Comparison of ENCODE assay signal across 8 mouse cellular contexts in the genomic region with DNA sequence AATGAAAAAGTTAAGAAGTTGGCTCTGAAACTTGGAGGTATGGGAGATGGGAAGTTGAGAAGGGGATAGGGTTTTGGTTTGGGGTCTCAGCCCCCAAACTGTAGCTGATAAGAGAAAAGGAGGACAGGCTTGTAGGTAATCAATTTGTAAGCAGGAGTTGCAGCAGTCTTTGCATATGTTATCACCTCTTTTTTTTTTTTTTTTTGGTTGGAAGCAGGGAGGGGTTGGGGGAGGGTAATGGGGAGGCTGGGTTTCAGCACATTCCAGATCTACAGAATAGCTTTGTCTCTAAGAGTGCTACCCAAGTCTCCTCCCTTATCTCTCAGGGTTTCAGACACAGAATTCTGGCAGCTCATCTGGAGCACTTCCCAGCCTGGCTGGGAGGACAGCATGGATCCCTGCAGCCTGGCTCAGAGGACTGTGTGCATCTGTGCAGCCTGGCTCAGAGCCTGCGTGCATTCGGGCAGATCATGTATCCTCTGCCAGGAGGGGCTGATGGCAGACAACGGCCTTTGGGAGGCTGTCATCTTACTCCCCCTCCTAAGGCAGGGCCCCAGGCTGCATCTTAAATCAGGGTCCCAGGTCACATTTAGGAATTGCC. TPM values are rescaled to one million over a fixed set of nuclear protein-coding genes. Genes with fewer than 3 reads are reported as not detected.
DNase-seq lines count a peak whose midpoint lies in the region; ATAC-seq and TF ChIP-seq lines count a peak whose summit lies in the region.

No protein-coding gene starts in this region.

- peak overlapping the region; percentile 16 for H3K4me2 ChIP-seq in forebrain, postnatal 0 days (ENCODE audit: low read depth)
- no peak overlapping the region for H3K4me2 ChIP-seq in midbrain, embryonic 11.5 days

- WGBS in forebrain, postnatal 0 days, result 14% methylated on average over 3 of the region's 3 CpGs
- WGBS in midbrain, embryonic 11.5 days, result 16% methylated on average over 3 of the region's 3 CpGs

- H3K9me3 ChIP-seq in ES-E14 (ENCODE audit: control insufficient read depth, insufficient read depth, low read depth, low read length), result no peaks in the 10 kb centered on the region
- no peaks in the 10 kb centered on the region for H3K9me3 ChIP-seq in forebrain, postnatal 0 days (ENCODE audit: low read length)
- no peaks in the 10 kb centered on the region for H3K9me3 ChIP-seq in midbrain, embryonic 11.5 days (ENCODE audit: control insufficient read depth, low read length)

- no peaks in the 10 kb centered on the region for H3K36me3 ChIP-seq in ES-E14 (ENCODE audit: control insufficient read depth, insufficient read depth, low read length, poor library complexity, severe bottlenecking)
- no peaks in the 10 kb centered on the region for H3K36me3 ChIP-seq in forebrain, postnatal 0 days (ENCODE audit: insufficient read depth)
- no peaks in the 10 kb centered on the region for H3K36me3 ChIP-seq in midbrain, embryonic 11.5 days (ENCODE audit: control insufficient read depth, insufficient read depth, low read length)

- peak; percentile 77 for ATAC-seq in forebrain, postnatal 0 days
- ATAC-seq in midbrain, embryonic 11.5 days (ENCODE audit: low FRiP score), result no peak
- ATAC-seq in activated CD4-positive, CD25-positive, alpha-beta regulatory T cell, adult 4 months, result no peak

- no peak overlapping the region for H3K4me3 ChIP-seq in ES-E14 (ENCODE audit: insufficient read depth in 1 of 2, low read depth in 1 of 2, low read length in 2 of 2, poor library complexity in 1 of 2, severe bottlenecking in 1 of 2)
- no peak overlapping the region for H3K4me3 ChIP-seq in bone marrow macrophage, adult 2 months (ENCODE audit: insufficient read depth, low read length)
- no peak overlapping the region for H3K4me3 ChIP-seq in forebrain, postnatal 0 days (ENCODE audit: low read depth, low read length)
- no peak overlapping the region for H3K4me3 ChIP-seq in midbrain, embryonic 11.5 days (ENCODE audit: low read depth, low read length)

- in situ Hi-C loops in ES-E14 (cut with MboI; ENCODE audit: low sequenced_read_pairs in 2 of 2, unreplicated experiment in 2 of 2), result no loop called here

- no peak for DNase-seq in ES-E14 (ENCODE audit: low read depth, low spot score)
- DNase-seq in forebrain, postnatal 0 days, result peak; percentile 93
- peak; percentile 79 to 83 for DNase-seq in heart, postnatal 14 days
- DNase-seq in layer of hippocampus, postnatal 25 days (ENCODE audit: extremely low spot score in 1 of 2, low spot score in 1 of 2), result peak; percentile 61 to 68
- DNase-seq in midbrain, embryonic 11.5 days (ENCODE audit: low spot score, missing footprints), result no peak
- DNase-seq in telencephalon, adult 2 months (ENCODE audit: low read depth, low spot score), result peak; percentile 90

- no peaks in the 10 kb centered on the region for H3K27me3 ChIP-seq in forebrain, postnatal 0 days (ENCODE audit: insufficient read depth, low read length)
- no peaks in the 10 kb centered on the region for H3K27me3 ChIP-seq in midbrain, embryonic 11.5 days (ENCODE audit: control insufficient read depth, insufficient read depth, low read length)

- no peak for TF ChIP-seq POLR2A in bone marrow macrophage, adult 2 months (IDR thresholded peaks at IDR 0.05; ENCODE audit: borderline replicate concordance, low read depth, low read length)

- intact Hi-C loops in heart, postnatal 14 days (cut with DNase I), result no loop called here

- TF ChIP-seq CTCF in bone marrow macrophage, adult 2 months (IDR thresholded peaks at IDR 0.05; ENCODE audit: low read depth, low read length), result no peak
- no peak for TF ChIP-seq CTCF in forebrain, postnatal 0 days (IDR thresholded peaks at IDR 0.05; ENCODE audit: low read depth)

- no peak overlapping the region for H3K27ac ChIP-seq in ES-E14 (ENCODE audit: insufficient read depth, low read depth, low read length, poor library complexity, severe bottlenecking)
- H3K27ac ChIP-seq in bone marrow macrophage, adult 2 months (ENCODE audit: insufficient read depth, low read depth, low read length), result peak overlapping the region; percentile 59
- H3K27ac ChIP-seq in forebrain, postnatal 0 days (ENCODE audit: low read depth, low read length), result peak overlapping the region; percentile 68
- H3K27ac ChIP-seq in midbrain, embryonic 11.5 days (ENCODE audit: low read depth, low read length), result no peak overlapping the region

- peaks cover 2% of the 10 kb centered on the region in 2 experiments; a peak in 1 of 4 replicates for H3K4me1 ChIP-seq in ES-E14 (ENCODE audit: control insufficient read depth in 2 of 2, insufficient read depth in 2 of 2, low read length in 2 of 2, poor library complexity in 1 of 2)
- H3K4me1 ChIP-seq in bone marrow macrophage, adult 2 months (ENCODE audit: control insufficient read depth, insufficient read depth, low read length), result peaks cover 39% of the 10 kb centered on the region
- H3K4me1 ChIP-seq in forebrain, postnatal 0 days (ENCODE audit: insufficient read depth), result no peaks in the 10 kb centered on the region
- peaks cover 7% of the 10 kb centered on the region; the same call in 1 of the 2 replicates for H3K4me1 ChIP-seq in midbrain, embryonic 11.5 days (ENCODE audit: control insufficient read depth, insufficient read depth, low read length)

- no peak overlapping the region for H3K9ac ChIP-seq in ES-E14 (ENCODE audit: insufficient read depth, low read depth, low read length, poor library complexity, severe bottlenecking)
- H3K9ac ChIP-seq in forebrain, postnatal 0 days, result no peak overlapping the region
- H3K9ac ChIP-seq in midbrain, embryonic 11.5 days (ENCODE audit: low read length), result peak overlapping the region; percentile 39; the same call in 1 of the 2 replicates

TF ChIP-seq in ES-E14, 5 proteins besides CTCF, POLR2A, EP300 and RAD21:
- TF ChIP-seq MAFK (IDR thresholded peaks at IDR 0.05; ENCODE audit: insufficient read depth, low read depth, low read length) (no peak), ZC3H11A (IDR thresholded peaks at IDR 0.05; ENCODE audit: borderline replicate concordance, low read depth, low read length) (no peak), CHD2 (IDR thresholded peaks at IDR 0.05; ENCODE audit: low read depth, low read length) (no peak), ZNF384 (IDR thresholded peaks at IDR 0.05; ENCODE audit: low read depth, low read length) (peak; percentile 69)

RNA-seq across cellular contexts. Expression of a gene that starts 5.1 kb away (rescaled TPM):
- 89.4 and 130 TPM in 2 replicates for total RNA-seq in ES-E14 (2012; rRNA removed)
- 495 and 593 TPM in 2 replicates for polyA plus RNA-seq in bone marrow macrophage, adult 2 months (2012; ENCODE audit: insufficient read depth, insufficient read length, missing spikeins)
- total RNA-seq in forebrain, postnatal 0 days (2014; rRNA removed), result 155 and 161 TPM in 2 replicates
- polyA plus RNA-seq in forebrain, postnatal 0 days (2015; fragmentation: Nextera tagmentation; extraction: Ambion mirVana), result 68.5 and 75.2 TPM in 2 replicates
- total RNA-seq in heart, postnatal 14 days (2021), result 10 to 100 TPM; 62.2 to 66.9 TPM
- total RNA-seq in layer of hippocampus, postnatal 25 days (2021), result 100 to 1,000 TPM; 299 to 313 TPM
- 69.7 and 74.4 TPM in 2 replicates for polyA plus RNA-seq in midbrain, embryonic 11.5 days (2014; fragmentation: Nextera tagmentation; extraction: Ambion mirVana)
- 100 to 1,000 TPM; 373 to 385 TPM for polyA plus RNA-seq in activated CD4-positive, CD25-positive, alpha-beta regulatory T cell, adult 4 months (2017; shearing (Covaris generic))

RNA-seq across cellular contexts. Expression of a gene that starts 54.9 kb away (rescaled TPM):
- 34.9 and 43.3 TPM in 2 replicates for total RNA-seq in ES-E14 (2012; rRNA removed)
- 152 and 158 TPM in 2 replicates for polyA plus RNA-seq in bone marrow macrophage, adult 2 months (2012; ENCODE audit: insufficient read depth, insufficient read length, missing spikeins)
- 43.7 and 53.8 TPM in 2 replicates for total RNA-seq in forebrain, postnatal 0 days (2014; rRNA removed)
- polyA plus RNA-seq in forebrain, postnatal 0 days (2015; fragmentation: Nextera tagmentation; extraction: Ambion mirVana), result 51.1 and 68.7 TPM in 2 replicates
- 10 to 100 TPM; 35.4 to 40.0 TPM for total RNA-seq in heart, postnatal 14 days (2021)
- 10 to 100 TPM; 80.2 to 83.5 TPM for total RNA-seq in layer of hippocampus, postnatal 25 days (2021)
- 62.7 and 63.7 TPM in 2 replicates for polyA plus RNA-seq in midbrain, embryonic 11.5 days (2014; fragmentation: Nextera tagmentation; extraction: Ambion mirVana)
- 100 to 1,000 TPM; 104 to 109 TPM for polyA plus RNA-seq in activated CD4-positive, CD25-positive, alpha-beta regulatory T cell, adult 4 months (2017; shearing (Covaris generic))

Comparison
In these comparisons a context has a peak if more than half of its experiments do, and no peak if none do; other contexts are left out.
1. DNase-seq: peak in forebrain, postnatal 0 days (single experiment), heart, postnatal 14 days (2 of 2), layer of hippocampus, postnatal 25 days (2 of 2) and telencephalon, adult 2 months (single experiment); none in ES-E14 (single experiment) and midbrain, embryonic 11.5 days (single experiment).
2. H3K27ac ChIP-seq: peak in bone marrow macrophage, adult 2 months (single experiment) and forebrain, postnatal 0 days (single experiment); none in ES-E14 (single experiment) and midbrain, embryonic 11.5 days (single experiment).